In genomic region chr8:45068759-45069386, GRCm38 (mm10) we compare ENCODE assay signal across 8 mouse cellular contexts. TPM values are rescaled to one million over a fixed set of nuclear protein-coding genes. Genes with fewer than 3 reads are reported as not detected.
DNase-seq lines count a peak whose midpoint lies in the region; ATAC-seq and TF ChIP-seq lines count a peak whose summit lies in the region.

Gene Mtnr1a, plus strand, starts transcription at chr8:45069137.

- peak; percentile 11 for DNase-seq in c-Kit-positive CD71-positive TER-119-negative erythroid progenitor cells, embryonic 14.5 days (ENCODE audit: low read depth)
- DNase-seq in kidney, postnatal 10 days = peak; percentile 95
- DNase-seq in liver = peak; percentile 79
- peak; percentile 88 for DNase-seq in midbrain, postnatal 0 days (ENCODE audit: low spot score)

- no peaks in the 10 kb centered on the region for H3K79me2 ChIP-seq in C2C12 (ENCODE audit: control insufficient read depth, insufficient read depth)

- no peak within 1 kb of the TSS for H3K27ac ChIP-seq in forebrain, embryonic 12.5 days
- no peak within 1 kb of the TSS for H3K27ac ChIP-seq in heart, embryonic 15.5 days
- H3K27ac ChIP-seq in midbrain, postnatal 0 days (ENCODE audit: low read depth, low read length) = no peak within 1 kb of the TSS
- no peak within 1 kb of the TSS for H3K27ac ChIP-seq in testis, adult 2 months (ENCODE audit: control insufficient read depth, insufficient read depth, low read depth, low read length)

- 6% methylated on average over 29 of the region's 29 CpGs for WGBS in forebrain, embryonic 12.5 days
- WGBS in heart, embryonic 15.5 days = 9% methylated on average over 29 of the region's 29 CpGs
- 5% methylated on average over 29 of the region's 29 CpGs for WGBS in midbrain, postnatal 0 days

- no peaks in the 10 kb centered on the region for H3K79me3 ChIP-seq in C2C12 (ENCODE audit: low read depth)

- H3K9me3 ChIP-seq in forebrain, embryonic 12.5 days = no peaks in the 10 kb centered on the region
- H3K9me3 ChIP-seq in heart, embryonic 15.5 days (replicated peaks) = no peaks in the 10 kb centered on the region
- no peaks in the 10 kb centered on the region for H3K9me3 ChIP-seq in midbrain, postnatal 0 days (ENCODE audit: low read length)

- peak within 1 kb of the TSS; percentile 49 for H3K9ac ChIP-seq in forebrain, embryonic 12.5 days
- H3K9ac ChIP-seq in heart, embryonic 15.5 days = no peak within 1 kb of the TSS
- H3K9ac ChIP-seq in midbrain, postnatal 0 days (replicated peaks; ENCODE audit: low read length, poor library complexity, severe bottlenecking) = 0 out of 2 replicates have a peak within 1 kb of the TSS, but pooled peaks have one; percentile 42

- no peaks in the 10 kb centered on the region for H3K36me3 ChIP-seq in C2C12 (ENCODE audit: control insufficient read depth, insufficient read depth)
- no peaks in the 10 kb centered on the region for H3K36me3 ChIP-seq in forebrain, embryonic 12.5 days (replicated peaks)
- no peaks in the 10 kb centered on the region for H3K36me3 ChIP-seq in heart, embryonic 15.5 days
- H3K36me3 ChIP-seq in midbrain, postnatal 0 days (ENCODE audit: insufficient read depth, low read length) = no peaks in the 10 kb centered on the region
- H3K36me3 ChIP-seq in testis, adult 2 months (ENCODE audit: control insufficient read depth, insufficient read depth, low read length) = no peaks in the 10 kb centered on the region

- no peak within 1 kb of the TSS for H3ac ChIP-seq in C2C12 (ENCODE audit: control insufficient read depth, insufficient read length, low read depth)

- TF ChIP-seq CTCF in C2C12 (IDR thresholded peaks at IDR 0.05; ENCODE audit: control insufficient read depth, insufficient read depth, insufficient read length) = peak; percentile 99
- peak; percentile 100 for TF ChIP-seq CTCF in midbrain, postnatal 0 days (IDR thresholded peaks at IDR 0.05)
- peak; percentile 100 for TF ChIP-seq CTCF in testis, adult 2 months (IDR thresholded peaks at IDR 0.05; ENCODE audit: control insufficient read depth, insufficient read depth, insufficient replicate concordance, low read depth, low read length)

- no peak for TF ChIP-seq POLR2A in testis, adult 2 months (IDR thresholded peaks at IDR 0.05; ENCODE audit: control insufficient read depth, low read depth, low read length)

- H3K4me3 ChIP-seq in C2C12 (ENCODE audit: insufficient read depth, poor library complexity, severe bottlenecking) = no peak within 1 kb of the TSS
- H3K4me3 ChIP-seq in forebrain, embryonic 12.5 days (replicated peaks) = peak within 1 kb of the TSS; percentile 36
- H3K4me3 ChIP-seq in heart, embryonic 15.5 days = peak within 1 kb of the TSS; percentile 35
- H3K4me3 ChIP-seq in midbrain, postnatal 0 days (ENCODE audit: low read depth, low read length) = peak within 1 kb of the TSS; percentile 34
- peak within 1 kb of the TSS; percentile 44 for H3K4me3 ChIP-seq in testis, adult 2 months (ENCODE audit: control insufficient read depth, low read depth, low read length)

- H3K4me1 ChIP-seq in forebrain, embryonic 12.5 days = peaks cover 12% of the 10 kb centered on the region
- H3K4me1 ChIP-seq in heart, embryonic 15.5 days (replicated peaks) = peaks cover 4% of the 10 kb centered on the region; the same call in 1 of the 2 replicates
- peaks cover 4% of the 10 kb centered on the region; the same call in 1 of the 2 replicates for H3K4me1 ChIP-seq in midbrain, postnatal 0 days (ENCODE audit: insufficient read depth, low read length)
- H3K4me1 ChIP-seq in testis, adult 2 months (ENCODE audit: control insufficient read depth, insufficient read depth, low read length) = peaks cover 3% of the 10 kb centered on the region

- ATAC-seq in forebrain, embryonic 12.5 days (ENCODE audit: low FRiP score) = peak; percentile 90
- peak; percentile 89 for ATAC-seq in heart, embryonic 15.5 days (replicated peaks; ENCODE audit: insufficient number of reproducible peaks, insufficient read depth, low FRiP score, low read depth)
- ATAC-seq in midbrain, postnatal 0 days (ENCODE audit: low FRiP score) = peak; percentile 82

- no peaks in the 10 kb centered on the region for H3K27me3 ChIP-seq in C2C12 (ENCODE audit: control insufficient read depth, insufficient read depth, insufficient read length)
- 0 out of 2 replicates have a peak, but pooled peaks cover 2% of the 10 kb centered on the region for H3K27me3 ChIP-seq in forebrain, embryonic 12.5 days
- H3K27me3 ChIP-seq in heart, embryonic 15.5 days = peaks cover 9% of the 10 kb centered on the region
- H3K27me3 ChIP-seq in midbrain, postnatal 0 days (ENCODE audit: insufficient read depth, low read length) = no peaks in the 10 kb centered on the region
- no peaks in the 10 kb centered on the region for H3K27me3 ChIP-seq in testis, adult 2 months (ENCODE audit: control insufficient read depth, insufficient read depth, low read length)

- H3K4me2 ChIP-seq in forebrain, embryonic 12.5 days = peak within 1 kb of the TSS; percentile 78
- H3K4me2 ChIP-seq in heart, embryonic 15.5 days = peak within 1 kb of the TSS; percentile 73
- H3K4me2 ChIP-seq in midbrain, postnatal 0 days (ENCODE audit: low read depth, low read length, poor library complexity, severe bottlenecking) = peak within 1 kb of the TSS; percentile 83

TF ChIP-seq in C2C12, 6 proteins besides CTCF, POLR2A, EP300 and RAD21:
- TF ChIP-seq MYOG (IDR thresholded peaks at IDR 0.05; ENCODE audit: control insufficient read depth, extremely low read depth, insufficient read length) (no peak), MAX (IDR thresholded peaks at IDR 0.05) (peak; percentile 90)

RNA-seq across cellular contexts. Expression of gene Mtnr1a, which starts in this region (rescaled TPM):
- polyA plus RNA-seq in C2C12 (2012; fragmentation: generic; extraction: Trizol) = not detected
- 0.11 TPM in 1 of 2 replicates, not detected in the other for polyA plus RNA-seq in forebrain, embryonic 12.5 days (2016; fragmentation: Nextera tagmentation; extraction: Ambion mirVana)
- polyA plus RNA-seq in heart, embryonic 15.5 days (2015; fragmentation: Nextera tagmentation; extraction: Ambion mirVana) = not detected in 2 replicates
- total RNA-seq in midbrain, postnatal 0 days (2014; rRNA removed) = 0.52 and 0.77 TPM in 2 replicates
- 0.10 and 0.49 TPM in 2 replicates for polyA plus RNA-seq in midbrain, postnatal 0 days (2015; fragmentation: Nextera tagmentation; extraction: Ambion mirVana)
- polyA plus RNA-seq in testis, adult 2 months (2012; rRNA removed) = 4.5 and 4.8 TPM in 2 replicates

Comparison
In these comparisons a context has a peak if more than half of its experiments do, and no peak if none do; other contexts are left out.
1. Peak in ATAC-seq, H3K4me3 ChIP-seq, H3K9ac ChIP-seq and H3K4me2 ChIP-seq in forebrain, embryonic 12.5 days; RNA of the gene not detected or under 1 TPM.
2. Peak in ATAC-seq, H3K4me3 ChIP-seq and H3K4me2 ChIP-seq in heart, embryonic 15.5 days; RNA of the gene not detected or under 1 TPM.
3. Peak in DNase-seq, ATAC-seq, H3K4me3 ChIP-seq, H3K9ac ChIP-seq and H3K4me2 ChIP-seq in midbrain, postnatal 0 days; RNA of the gene not detected or under 1 TPM.
4. DNase-seq: peak in every context shown above with its lines; median percentile 95 in kidney, postnatal 10 days; 88 in midbrain, postnatal 0 days; 79 in liver; 11 in c-Kit-positive CD71-positive TER-119-negative erythroid progenitor cells, embryonic 14.5 days.